Mouse (Mus musculus) myocyte (in vitro differentiated cells): Measurements from ENCODE around the gene Kif24.

Source experiments
- CEBPB ChIP-seq: IDR thresholded peaks from 2 replicates; pipeline ENCODE4 v1.6.1; 2011; ENCODE audit warnings: mild to moderate bottlenecking, moderate library complexity; ENCODE audit not compliant: poor library complexity, insufficient read depth, severe bottlenecking
- MYOG ChIP-seq, 3 experiments: IDR thresholded peaks; one replicate each; pipeline ENCODE4 v1.6.1; 2011; ENCODE audit warnings: control low read depth in 2 of 3, low read depth in 2 of 3, mild to moderate bottlenecking in 2 of 3; ENCODE audit not compliant: insufficient read length in 2 of 3, control insufficient read depth in 1 of 3, insufficient read depth in 1 of 3
- POLR2A ChIP-seq: IDR thresholded peaks from one replicate; pipeline ENCODE4 v1.6.1; 2011; ENCODE audit warnings: low read depth, mild to moderate bottlenecking, control low read depth, moderate library complexity; ENCODE audit not compliant: insufficient read length
- POLR2AphosphoS2 ChIP-seq: IDR thresholded peaks from one replicate; pipeline ENCODE4 v1.6.1; 2011; ENCODE audit warnings: low read depth, control low read depth; ENCODE audit not compliant: insufficient read length

DNA sequence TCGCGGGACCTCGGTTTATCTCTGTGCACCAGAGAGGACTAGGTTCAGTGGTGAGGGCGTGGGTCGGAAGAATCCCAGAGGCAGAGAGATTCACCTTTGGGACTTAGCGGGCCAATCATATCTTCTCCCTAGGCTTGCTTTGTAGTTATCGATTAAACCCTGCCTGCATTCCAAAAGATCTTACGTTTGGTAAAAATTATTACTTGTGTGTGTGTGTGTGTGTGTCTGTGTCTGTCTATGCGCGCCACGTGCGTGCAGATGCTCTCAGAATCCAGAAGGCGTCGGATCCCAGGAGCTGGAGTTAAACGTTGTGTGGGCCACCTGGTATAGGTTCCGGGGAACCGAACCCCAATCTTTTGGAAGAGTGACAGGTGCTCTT, 589 bp upstream of the Kif24 start:
- no peak for TF ChIP-seq POLR2AphosphoS2
- no peak for TF ChIP-seq POLR2A
- no peak for TF ChIP-seq CEBPB
- TF ChIP-seq MYOG (IDR thresholded peaks at IDR 0.05; ENCODE audit: control insufficient read depth in 1 of 3, insufficient read depth in 1 of 3, insufficient read length in 2 of 3, low read depth in 2 of 3), result no peak
